Mouse (Mus musculus) fat pad, adult 2 months (tissue): Measurements from ENCODE around the gene Sun1.

Source experiments
- DNase-seq: peaks from one replicate; pipeline ENCODE4 v3.0.0-alpha.2; 2011; ENCODE audit warnings: low read depth, low spot score; ENCODE audit errors: extremely low read depth

The Sun1 gene

GRCm38 (mm10) chr5:139283460-139284180 lies 83.2 kb downstream of the Sun1 start:
- DNase-seq, result no peak

GRCm38 (mm10) chr5:139285383-139286067 lies 85.1 kb downstream of the Sun1 start:
- no peak for DNase-seq

GRCm38 (mm10) chr5:139286142-139286941 lies 85.9 kb downstream of the Sun1 start:
- DNase-seq, result no peak

- no peak for DNase-seq
Measured at GRCm38 (mm10) chr5:139287099-139287498, 86.7 kb downstream of the Sun1 start.

GRCm38 (mm10) chr5:139287787-139288186 lies 87.3 kb downstream of the Sun1 start:
- DNase-seq, result no peak

- no peak for DNase-seq
Measured at GRCm38 (mm10) chr5:139288591-139288990, 88.2 kb downstream of the Sun1 start.

- no peak for DNase-seq
Measured at GRCm38 (mm10) chr5:139290467-139291259, 90.2 kb downstream of the Sun1 start.

GRCm38 (mm10) chr5:139291811-139292560 lies 91.5 kb downstream of the Sun1 start:
- DNase-seq, result no peak

- no peak for DNase-seq
Measured at GRCm38 (mm10) chr5:139294089-139294488, 93.7 kb downstream of the Sun1 start.

- DNase-seq, result no peak
Measured at GRCm38 (mm10) chr5:139297092-139297491, 96.7 kb downstream of the Sun1 start.

GRCm38 (mm10) chr5:139297745-139298144 lies 97.3 kb downstream of the Sun1 start:
- DNase-seq, result no peak
